Mouse (Mus musculus) liver, embryonic 12.5 days (tissue): Measurements from ENCODE around the gene Esp23. TPM values are rescaled to one million over a fixed set of nuclear protein-coding genes. Genes with fewer than 3 reads are reported as not detected.
"Not testable (repeated sequence)": the region's sequence is repeated elsewhere in the genome, so short reads cannot be mapped to it uniquely, and the experiment has no call there.

ENCODE experiments used
- ATAC-seq: fragments of 200-750 bp; cut with Nextera tagmentation; 2 replicates; pipeline ENCODE4 v1.8.0; 2017; ENCODE audit warnings: moderate number of reproducible peaks, mild to moderate bottlenecking, moderate library complexity
- H3K27ac ChIP-seq: fragments of 300-500 bp; sonication (generic); 2 replicates; pipeline ENCODE4 v1.5.1; 2016; ENCODE audit warnings: mild to moderate bottlenecking
- H3K27me3 ChIP-seq: fragments of 300-500 bp; sonication (generic); replicated peaks from 2 replicates; pipeline ENCODE4 v1.6.1; 2016; ENCODE audit warnings: mild to moderate bottlenecking, moderate library complexity
- H3K36me3 ChIP-seq: fragments of 300-500 bp; sonication (generic); 2 replicates; pipeline ENCODE4 v1.6.1; 2016; ENCODE audit warnings: mild to moderate bottlenecking, moderate library complexity
- H3K4me1 ChIP-seq: fragments of 300-500 bp; sonication (generic); 2 replicates; pipeline ENCODE4 v1.6.1; 2016
- H3K4me2 ChIP-seq: fragments of 300-500 bp; sonication (generic); 2 replicates; pipeline ENCODE4 v1.6.1; 2016; ENCODE audit warnings: mild to moderate bottlenecking, moderate library complexity
- H3K4me3 ChIP-seq: fragments of 300-500 bp; sonication (generic); 2 replicates; pipeline ENCODE4 v1.5.1; 2016; ENCODE audit warnings: mild to moderate bottlenecking, moderate library complexity
- H3K9ac ChIP-seq: fragments of 300-500 bp; sonication (generic); 2 replicates; pipeline ENCODE4 v1.6.1; 2016; ENCODE audit warnings: mild to moderate bottlenecking, moderate library complexity
- H3K9me3 ChIP-seq: fragments of 300-500 bp; sonication (generic); replicated peaks from 2 replicates; pipeline ENCODE4 v1.6.1; 2016; ENCODE audit warnings: mild to moderate bottlenecking, moderate library complexity
- WGBS: fragments of 180-500 bp; shearing (Covaris S2); methylation state at CpG from one replicate; pipeline ENCODE4 v1.1.7; 2016; ENCODE audit not compliant: insufficient replicate concordance; 5-methylcytosine and 5-hydroxymethylcytosine counted together
- polyA plus RNA-seq: library from polyadenylated mRNA; unstranded; fragments of >200 nt; fragmentation: Nextera tagmentation; extraction: Ambion mirVana; gene quantifications from 2 replicates; pipeline ENCODE4 v1.2.1, GENCODE M21; 2016

Esp23 gene
- not detected in 2 replicates for polyA plus RNA-seq

DNA sequence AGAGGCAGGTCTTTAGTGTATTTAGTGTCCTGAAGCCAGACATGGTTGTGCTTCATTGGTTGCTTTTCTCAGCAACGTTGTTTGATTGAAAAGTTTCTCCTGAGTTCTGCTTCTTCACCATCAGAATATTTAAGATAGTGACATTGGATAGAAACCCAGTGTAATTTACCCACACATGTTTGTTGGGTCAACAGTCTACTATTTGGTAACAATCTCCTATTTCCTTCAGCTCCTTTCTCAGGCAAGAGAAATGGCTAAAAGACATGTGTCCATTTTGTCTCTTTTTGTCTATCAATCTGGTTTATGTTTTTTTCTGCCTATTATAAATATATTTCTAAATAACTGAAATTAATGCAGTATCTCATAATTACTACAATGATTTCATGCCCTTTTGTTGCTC, at the start of gene Esp23:
Gene Esp23, minus strand, starts transcription at position 101 of the 400 bp plus-strand sequence.
- 49% methylated on average over 1 of the region's 1 CpGs for WGBS
- no peaks in the 10 kb centered on the region for H3K4me1 ChIP-seq
- H3K27ac ChIP-seq, result no peak within 1 kb of the TSS
- ATAC-seq, result no peak
- no peaks in the 10 kb centered on the region for H3K36me3 ChIP-seq
- no peak within 1 kb of the TSS for H3K9ac ChIP-seq
- H3K4me2 ChIP-seq, result no peak within 1 kb of the TSS
- no peak within 1 kb of the TSS for H3K4me3 ChIP-seq
- H3K27me3 ChIP-seq, result no peaks in the 10 kb centered on the region
- H3K9me3 ChIP-seq, result 0 out of 2 replicates have a peak, but pooled peaks cover 4% of the 10 kb centered on the region

DNA sequence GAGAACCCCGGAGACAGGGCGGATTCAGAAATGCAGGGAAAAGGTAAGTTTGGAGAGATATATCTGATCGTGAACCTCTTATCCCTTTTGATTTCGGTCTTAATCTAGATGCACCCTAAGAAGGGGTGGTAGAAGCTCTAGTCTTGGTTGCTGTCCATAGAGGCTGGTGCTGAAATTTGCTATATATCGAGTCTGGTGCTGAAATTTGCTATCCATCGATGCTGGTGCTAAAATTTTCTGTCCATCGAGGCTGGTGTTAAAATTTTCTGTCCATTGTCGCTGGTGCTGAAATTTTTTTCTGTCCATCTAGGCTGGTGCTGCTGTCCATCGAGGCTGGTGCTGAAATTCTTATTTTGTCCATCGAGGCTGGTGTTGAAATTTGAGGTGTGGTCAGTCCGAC, 30.3 kb upstream of the Esp23 start:
- WGBS, result 53% methylated on average over 11 of the region's 11 CpGs
- not testable (repeated sequence) for H3K9ac ChIP-seq, H3K27me3 ChIP-seq, H3K36me3 ChIP-seq, H3K27ac ChIP-seq, H3K4me1 ChIP-seq, ATAC-seq, H3K4me3 ChIP-seq, H3K4me2 ChIP-seq
- H3K9me3 ChIP-seq, result peaks cover 20% of the 10 kb centered on the region; the same call in 1 of the 2 replicates

DNA sequence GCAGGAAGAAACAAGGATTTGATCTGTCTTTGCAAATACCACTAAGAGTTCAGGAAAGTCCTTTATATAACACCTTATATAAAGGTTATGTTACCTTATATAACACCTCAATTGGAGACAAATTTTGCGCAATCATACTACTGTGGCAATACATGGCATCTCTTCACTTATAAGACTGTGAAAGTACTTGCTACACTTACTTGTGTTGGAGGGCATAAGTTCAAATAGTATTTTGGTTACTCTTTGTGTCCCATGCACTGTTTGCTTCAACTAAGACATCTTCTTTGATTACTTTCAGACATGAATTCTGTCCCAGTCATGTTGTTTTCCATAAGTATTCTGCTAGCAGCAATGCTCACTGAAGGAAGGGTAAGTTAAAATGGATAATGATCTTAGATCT, 18.2 kb upstream of the Esp23 start, which contains the start of gene Esp22:
Gene Esp22, plus strand, starts transcription at position 301 of the 400 bp plus-strand sequence.
- Histone ChIP-seq H3K27me3 (no peaks in the 10 kb centered on the region), H3K9me3 (no peaks in the 10 kb centered on the region; the same call in 1 of the 2 replicates), H3K36me3 (no peaks in the 10 kb centered on the region), H3K27ac (no peak within 1 kb of the TSS), H3K4me3 (no peak within 1 kb of the TSS), H3K4me2 (no peak within 1 kb of the TSS), H3K4me1 (no peaks in the 10 kb centered on the region), H3K9ac (no peak within 1 kb of the TSS)
- ATAC-seq, result no peak
- WGBS, result 84% methylated on average over 1 of the region's 1 CpGs

DNA sequence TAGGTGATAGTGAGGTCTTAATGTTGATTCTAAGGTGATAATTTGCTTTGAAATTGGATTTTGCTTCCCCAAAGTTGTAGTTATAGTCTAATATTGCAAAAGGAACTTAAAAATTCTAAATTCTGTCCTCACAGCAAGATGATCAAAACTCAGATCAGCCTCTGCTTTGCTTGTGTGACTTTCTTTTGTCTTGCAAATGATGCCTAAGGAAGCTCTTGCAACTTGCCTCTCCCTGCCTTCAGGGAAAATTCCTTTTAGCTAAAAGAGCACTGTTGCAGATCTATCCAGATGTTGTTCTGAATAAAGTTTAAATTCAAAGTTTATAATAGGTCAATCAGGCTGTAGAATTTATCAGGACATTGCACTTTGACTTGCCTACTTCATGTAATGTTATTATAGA, 13.2 kb downstream of the Esp23 start:
- ATAC-seq, result no peak
- Histone ChIP-seq H3K4me3 (no peak overlapping the region), H3K27me3 (no peaks in the 10 kb centered on the region)

DNA sequence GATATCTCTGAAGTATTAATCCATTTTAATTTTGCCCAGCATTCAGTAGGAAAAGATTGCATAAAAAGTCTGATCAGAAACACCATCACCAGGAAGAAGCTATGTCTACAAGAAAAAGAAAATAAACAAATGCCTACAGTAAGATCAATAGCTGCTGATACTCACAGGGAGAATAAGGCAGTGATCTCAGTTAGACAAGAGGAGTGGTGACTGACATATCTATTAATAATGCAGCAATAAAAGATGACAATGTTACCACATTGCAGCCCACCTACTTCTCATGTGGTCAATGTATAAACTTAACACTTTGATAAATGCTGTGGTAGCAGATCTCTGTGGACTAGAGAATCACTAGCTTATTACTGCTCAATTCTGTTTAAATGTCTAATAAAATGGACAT, 33.6 kb downstream of the Esp23 start, which contains the start of gene Gm21903:
Gene Gm21903, minus strand, starts transcription at position 101 of the 400 bp plus-strand sequence.
- H3K4me2 ChIP-seq, result no peak within 1 kb of the TSS
- no peak for ATAC-seq
- H3K4me3 ChIP-seq, result no peak within 1 kb of the TSS
- H3K9me3 ChIP-seq, result no peaks in the 10 kb centered on the region
- no peaks in the 10 kb centered on the region for H3K27me3 ChIP-seq
- no peak within 1 kb of the TSS for H3K27ac ChIP-seq
- H3K36me3 ChIP-seq, result no peaks in the 10 kb centered on the region
- no peak within 1 kb of the TSS for H3K9ac ChIP-seq
- H3K4me1 ChIP-seq, result no peaks in the 10 kb centered on the region

More for the DNA sequence above, 13.2 kb downstream of the Esp23 start:
- Histone ChIP-seq H3K27ac (no peak overlapping the region), H3K36me3 (no peaks in the 10 kb centered on the region), H3K9me3 (peaks cover 10% of the 10 kb centered on the region), H3K4me2 (no peak overlapping the region), H3K4me1 (no peaks in the 10 kb centered on the region), H3K9ac (no peak overlapping the region)

DNA sequence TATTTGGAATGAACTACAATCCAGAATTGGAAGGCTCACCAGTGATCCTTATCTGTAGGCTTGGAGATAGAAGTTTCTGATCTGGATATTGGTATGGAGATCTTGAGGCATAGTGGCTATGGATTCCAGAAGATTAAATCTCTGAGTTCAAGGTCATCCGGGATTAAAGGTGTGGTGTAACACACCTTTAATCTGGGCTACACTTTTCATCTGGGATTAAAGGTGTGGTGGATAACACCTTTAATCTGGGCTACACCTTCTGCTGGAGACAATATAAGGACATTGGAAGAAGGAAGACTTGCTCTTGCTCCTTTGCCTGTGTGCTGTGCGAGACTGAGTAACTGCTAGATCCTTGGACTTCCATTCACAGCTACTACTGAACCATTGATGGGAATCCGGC, 40.4 kb downstream of the Esp23 start, which contains the start of gene Esp24:
Gene Esp24, plus strand, starts transcription at position 301 of the 400 bp plus-strand sequence.
- H3K4me2 ChIP-seq, result not testable (repeated sequence)

More for the DNA sequence above, 40.4 kb downstream of the Esp23 start, which contains the start of gene Esp24:
- not testable (repeated sequence) for H3K4me3 ChIP-seq, H3K27me3 ChIP-seq, H3K9me3 ChIP-seq, ATAC-seq, H3K27ac ChIP-seq, H3K9ac ChIP-seq, H3K36me3 ChIP-seq, H3K4me1 ChIP-seq
- WGBS, result 70% methylated on average over 3 of the region's 3 CpGs

Other genes starting within 250 kb of the Esp23 start
- not detected in 2 replicates for gene Esp24, start 40.3 kb downstream of the Esp23 start, polyA plus RNA-seq
- not detected in 2 replicates for gene Gm21903, start 33.7 kb downstream of the Esp23 start, polyA plus RNA-seq
- not detected in 2 replicates for gene Esp22, start 18.3 kb upstream of the Esp23 start, polyA plus RNA-seq